Mouse (Mus musculus) forelimb bud, embryonic 11.5 days (tissue): Measurements from ENCODE around the gene Lce3a.

Experiments used
- DNase-seq: peaks from one replicate; pipeline ENCODE4 v3.0.0-alpha.2; 2012; ENCODE audit warnings: low read depth, low spot score

Gene Lce3a

GRCm38 (mm10) chr3:92926130-92926529 is at the start of gene Lce3a:
Gene Lce3a (minus strand): TSS chr3:92926230.
- no peak for DNase-seq

- DNase-seq: no peak
Observed at GRCm38 (mm10) chr3:92966761-92967160, 40.7 kb upstream of the Lce3a start, which contains the start of gene Lce3e. Gene Lce3e (plus strand): TSS chr3:92967061.

GRCm38 (mm10) chr3:92957090-92957489 is 31.1 kb upstream of the Lce3a start, which contains the start of gene Lce3d:
Gene Lce3d (plus strand): TSS chr3:92957390.
- no peak for DNase-seq

- DNase-seq: no peak
Observed at GRCm38 (mm10) chr3:92944186-92944585, 18.2 kb upstream of the Lce3a start, which contains the start of gene Lce3c. Gene Lce3c (plus strand): TSS chr3:92944486.

- DNase-seq: no peak
Observed at GRCm38 (mm10) chr3:92932679-92933078, 6.6 kb upstream of the Lce3a start, which contains the start of gene Lce3b. Gene Lce3b (plus strand): TSS chr3:92932979.

- DNase-seq: no peak
Observed at GRCm38 (mm10) chr3:92920364-92920763, 5.7 kb downstream of the Lce3a start.

- peak; percentile 33 for DNase-seq
Observed at GRCm38 (mm10) chr3:92907571-92907970, 18.5 kb downstream of the Lce3a start.

- DNase-seq: no peak
Observed at GRCm38 (mm10) chr3:92905182-92905581, 20.8 kb downstream of the Lce3a start.

GRCm38 (mm10) chr3:92903640-92904039 is 22.4 kb downstream of the Lce3a start:
- peak; percentile 40 for DNase-seq

- DNase-seq: peak; percentile 7
Observed at GRCm38 (mm10) chr3:92902992-92903391, 23.0 kb downstream of the Lce3a start.

GRCm38 (mm10) chr3:92894489-92894888 is 31.5 kb downstream of the Lce3a start:
- no peak for DNase-seq

GRCm38 (mm10) chr3:92894063-92894462 is 32.0 kb downstream of the Lce3a start:
- DNase-seq: no peak
